Mouse (Mus musculus): ENCODE results near the gene Vgll4. TPM values are rescaled to one million over a fixed set of nuclear protein-coding genes. Genes with fewer than 3 reads are reported as not detected.
A peak's percentile ranks its signal among the peaks of the same experiment; 100 is the strongest.

Gene Vgll4
- polyA plus RNA-seq, 1 experiment, result 0.35 TPM

- peaks cover 56% of the 10 kb centered on the region for H3K4me1 ChIP-seq (ENCODE audit: control insufficient read depth)
- H3K9me3 ChIP-seq (ENCODE audit: control insufficient read depth, low read length), result no peaks in the 10 kb centered on the region
- H3K4me3 ChIP-seq (replicated peaks), result no peak overlapping the region
- no peak for TF ChIP-seq GATA1 (IDR thresholded peaks at IDR 0.05; ENCODE audit: low read length)
- TF ChIP-seq TAL1 (IDR thresholded peaks at IDR 0.05; ENCODE audit: low read length), result no peak
- peaks cover 2% of the 10 kb centered on the region; the same call in 1 of the 2 replicates for H3K36me3 ChIP-seq (ENCODE audit: control insufficient read depth)
- H3K27me3 ChIP-seq (ENCODE audit: control insufficient read depth), result no peaks in the 10 kb centered on the region
Measured at GRCm38 (mm10) chr6:114906209-114906608, 63.6 kb downstream of the Vgll4 start.

- peaks cover 2% of the 10 kb centered on the region; the same call in 1 of the 2 replicates for H3K36me3 ChIP-seq (ENCODE audit: control insufficient read depth)
- H3K9me3 ChIP-seq (ENCODE audit: control insufficient read depth, low read length), result no peaks in the 10 kb centered on the region
- no peak for TF ChIP-seq TAL1 (IDR thresholded peaks at IDR 0.05; ENCODE audit: low read length)
- no peak for TF ChIP-seq GATA1 (IDR thresholded peaks at IDR 0.05; ENCODE audit: low read length)
- H3K4me3 ChIP-seq (replicated peaks), result no peak overlapping the region
- no peaks in the 10 kb centered on the region for H3K27me3 ChIP-seq (ENCODE audit: control insufficient read depth)
- peaks cover 63% of the 10 kb centered on the region for H3K4me1 ChIP-seq (ENCODE audit: control insufficient read depth)
Measured at GRCm38 (mm10) chr6:114905253-114906028, 64.4 kb downstream of the Vgll4 start.

- Histone ChIP-seq H3K27me3 (ENCODE audit: control insufficient read depth) (no peaks in the 10 kb centered on the region), H3K36me3 (ENCODE audit: control insufficient read depth) (peaks cover 5% of the 10 kb centered on the region), H3K4me1 (ENCODE audit: control insufficient read depth) (peaks cover 69% of the 10 kb centered on the region), H3K9me3 (ENCODE audit: control insufficient read depth, low read length) (no peaks in the 10 kb centered on the region), H3K4me3 (replicated peaks) (no peak overlapping the region)
- no peak for TF ChIP-seq GATA1 (IDR thresholded peaks at IDR 0.05; ENCODE audit: low read length)
- no peak for TF ChIP-seq TAL1 (IDR thresholded peaks at IDR 0.05; ENCODE audit: low read length)
Measured at GRCm38 (mm10) chr6:114904818-114905217, 65.0 kb downstream of the Vgll4 start.

- Histone ChIP-seq H3K4me1 (ENCODE audit: control insufficient read depth) (peaks cover 73% of the 10 kb centered on the region), H3K36me3 (ENCODE audit: control insufficient read depth) (peaks cover 5% of the 10 kb centered on the region), H3K9me3 (ENCODE audit: control insufficient read depth, low read length) (no peaks in the 10 kb centered on the region), H3K27me3 (ENCODE audit: control insufficient read depth) (no peaks in the 10 kb centered on the region), H3K4me3 (replicated peaks) (no peak overlapping the region)
- TF ChIP-seq TAL1 (IDR thresholded peaks at IDR 0.05; ENCODE audit: low read length) (no peak), GATA1 (IDR thresholded peaks at IDR 0.05; ENCODE audit: low read length) (no peak)
Measured at GRCm38 (mm10) chr6:114904233-114904632, 65.6 kb downstream of the Vgll4 start.

GRCm38 (mm10) chr6:114901921-114902320 lies 67.9 kb downstream of the Vgll4 start:
- H3K36me3 ChIP-seq (ENCODE audit: control insufficient read depth), result peaks cover 8% of the 10 kb centered on the region
- H3K27me3 ChIP-seq (ENCODE audit: control insufficient read depth), result no peaks in the 10 kb centered on the region
- no peaks in the 10 kb centered on the region for H3K9me3 ChIP-seq (ENCODE audit: control insufficient read depth, low read length)
- H3K4me3 ChIP-seq (replicated peaks), result no peak overlapping the region
- TF ChIP-seq GATA1 (IDR thresholded peaks at IDR 0.05; ENCODE audit: low read length) (no peak), TAL1 (IDR thresholded peaks at IDR 0.05; ENCODE audit: low read length) (no peak)
- H3K4me1 ChIP-seq (ENCODE audit: control insufficient read depth), result peaks cover 73% of the 10 kb centered on the region

GRCm38 (mm10) chr6:114901321-114901824 lies 68.4 kb downstream of the Vgll4 start:
- peaks cover 71% of the 10 kb centered on the region for H3K4me1 ChIP-seq (ENCODE audit: control insufficient read depth)
- no peaks in the 10 kb centered on the region for H3K9me3 ChIP-seq (ENCODE audit: control insufficient read depth, low read length)
- peak; percentile 30; the same call in 1 of the 2 replicates for TF ChIP-seq GATA1 (IDR thresholded peaks at IDR 0.05; ENCODE audit: low read length)
- TF ChIP-seq TAL1 (IDR thresholded peaks at IDR 0.05; ENCODE audit: low read length), result no peak
- H3K4me3 ChIP-seq (replicated peaks), result peak overlapping the region; percentile 51
- H3K27me3 ChIP-seq (ENCODE audit: control insufficient read depth), result no peaks in the 10 kb centered on the region
- peaks cover 8% of the 10 kb centered on the region for H3K36me3 ChIP-seq (ENCODE audit: control insufficient read depth)

GRCm38 (mm10) chr6:114900194-114900593 lies 69.6 kb downstream of the Vgll4 start:
- H3K9me3 ChIP-seq (ENCODE audit: control insufficient read depth, low read length), result no peaks in the 10 kb centered on the region
- no peak for TF ChIP-seq TAL1 (IDR thresholded peaks at IDR 0.05; ENCODE audit: low read length)
- no peak for TF ChIP-seq GATA1 (IDR thresholded peaks at IDR 0.05; ENCODE audit: low read length)
- H3K4me3 ChIP-seq (replicated peaks), result no peak overlapping the region
- peaks cover 12% of the 10 kb centered on the region for H3K36me3 ChIP-seq (ENCODE audit: control insufficient read depth)
- H3K4me1 ChIP-seq (ENCODE audit: control insufficient read depth), result peaks cover 61% of the 10 kb centered on the region
- H3K27me3 ChIP-seq (ENCODE audit: control insufficient read depth), result no peaks in the 10 kb centered on the region

- peaks cover 15% of the 10 kb centered on the region for H3K36me3 ChIP-seq (ENCODE audit: control insufficient read depth)
- TF ChIP-seq GATA1 (IDR thresholded peaks at IDR 0.05; ENCODE audit: low read length) (no peak), TAL1 (IDR thresholded peaks at IDR 0.05; ENCODE audit: low read length) (no peak)
- H3K4me1 ChIP-seq (ENCODE audit: control insufficient read depth), result peaks cover 61% of the 10 kb centered on the region
- no peak overlapping the region for H3K4me3 ChIP-seq (replicated peaks)
- H3K9me3 ChIP-seq (ENCODE audit: control insufficient read depth, low read length), result no peaks in the 10 kb centered on the region
- no peaks in the 10 kb centered on the region for H3K27me3 ChIP-seq (ENCODE audit: control insufficient read depth)
Measured at GRCm38 (mm10) chr6:114899652-114900051, 70.1 kb downstream of the Vgll4 start.

GRCm38 (mm10) chr6:114898949-114899348 lies 70.8 kb downstream of the Vgll4 start:
- no peak for TF ChIP-seq GATA1 (IDR thresholded peaks at IDR 0.05; ENCODE audit: low read length)
- no peak for TF ChIP-seq TAL1 (IDR thresholded peaks at IDR 0.05; ENCODE audit: low read length)
- peaks cover 61% of the 10 kb centered on the region for H3K4me1 ChIP-seq (ENCODE audit: control insufficient read depth)
- no peak overlapping the region for H3K4me3 ChIP-seq (replicated peaks)
- no peaks in the 10 kb centered on the region for H3K27me3 ChIP-seq (ENCODE audit: control insufficient read depth)
- no peaks in the 10 kb centered on the region for H3K9me3 ChIP-seq (ENCODE audit: control insufficient read depth, low read length)
- H3K36me3 ChIP-seq (ENCODE audit: control insufficient read depth), result peaks cover 14% of the 10 kb centered on the region

Data from erythroblast, embryonic 14.5 days (primary cell).